Mouse (Mus musculus) embryonic facial prominence, embryonic 15.5 days (tissue): ENCODE measurements around the gene Cyp17a1. TPM values are rescaled to one million over a fixed set of nuclear protein-coding genes. Genes with fewer than 3 reads are reported as not detected.

Experiments
- ATAC-seq: fragments of 200-750 bp; cut with Nextera tagmentation; 2 replicates; pipeline ENCODE4 v1.8.0; 2017; ENCODE audit warnings: low read depth, moderate TSS enrichment; ENCODE audit not compliant: insufficient number of reproducible peaks, low FRiP score, low TSS enrichment
- H3K27ac ChIP-seq: fragments of 300-500 bp; sonication (generic); replicated peaks from 2 replicates; pipeline ENCODE4 v1.5.1; 2015; ENCODE audit warnings: mild to moderate bottlenecking, inconsistent platforms
- H3K27me3 ChIP-seq: fragments of 300-500 bp; sonication (generic); 2 replicates; pipeline ENCODE4 v1.6.1; 2015; ENCODE audit warnings: inconsistent platforms
- H3K36me3 ChIP-seq: fragments of 300-500 bp; sonication (generic); 2 replicates; pipeline ENCODE4 v1.6.1; 2015; ENCODE audit warnings: mild to moderate bottlenecking, inconsistent platforms
- H3K4me1 ChIP-seq: fragments of 300-500 bp; sonication (generic); 2 replicates; pipeline ENCODE4 v1.6.1; 2015; ENCODE audit warnings: inconsistent platforms
- H3K4me2 ChIP-seq: fragments of 300-500 bp; sonication (generic); replicated peaks from 2 replicates; pipeline ENCODE4 v1.6.1; 2015; ENCODE audit warnings: mild to moderate bottlenecking, inconsistent platforms
- H3K4me3 ChIP-seq: fragments of 300-500 bp; sonication (generic); replicated peaks from 2 replicates; pipeline ENCODE4 v1.5.1; 2015; ENCODE audit warnings: mild to moderate bottlenecking, inconsistent platforms
- H3K9ac ChIP-seq: fragments of 300-500 bp; sonication (generic); 2 replicates; pipeline ENCODE4 v1.6.1; 2015; ENCODE audit warnings: inconsistent platforms
- H3K9me3 ChIP-seq: fragments of 300-500 bp; sonication (generic); replicated peaks from 2 replicates; pipeline ENCODE4 v1.6.1; 2016; ENCODE audit warnings: inconsistent platforms
- WGBS: fragments of 180-500 bp; shearing (Covaris S2); methylation state at CpG from one replicate; pipeline ENCODE4 v1.1.7; 2015; 5-methylcytosine and 5-hydroxymethylcytosine counted together
- polyA plus RNA-seq: library from polyadenylated mRNA; unstranded; fragments of >200 nt; fragmentation: Nextera tagmentation; extraction: Ambion mirVana; gene quantifications from 2 replicates; pipeline ENCODE4 v1.2.1, GENCODE M21; 2015

Cyp17a1 gene
- polyA plus RNA-seq, 1 experiment from 2014 or later, result 1.1 TPM

- Histone ChIP-seq H3K27me3 (no peaks in the 10 kb centered on the region), H3K27ac (no peak overlapping the region), H3K9ac (no peak overlapping the region), H3K4me1 (no peaks in the 10 kb centered on the region), H3K4me3 (no peak overlapping the region), H3K4me2 (no peak overlapping the region), H3K9me3 (no peaks in the 10 kb centered on the region), H3K36me3 (peaks cover 3% of the 10 kb centered on the region; the same call in 1 of the 2 replicates)
- WGBS, result 51% methylated on average over 19 of the region's 19 CpGs
- no peak for ATAC-seq
Measured at GRCm38 (mm10) chr19:46697840-46698517, 25.0 kb upstream of the Cyp17a1 start.

GRCm38 (mm10) chr19:46696943-46697342, 24.0 kb upstream of the Cyp17a1 start:
- H3K4me1 ChIP-seq, result no peaks in the 10 kb centered on the region
- 95% methylated on average over 7 of the region's 7 CpGs for WGBS
- H3K27me3 ChIP-seq, result no peaks in the 10 kb centered on the region
- no peak for ATAC-seq
- no peak overlapping the region for H3K4me3 ChIP-seq
- no peak overlapping the region for H3K9ac ChIP-seq
- peaks cover 3% of the 10 kb centered on the region; the same call in 1 of the 2 replicates for H3K36me3 ChIP-seq
- no peak overlapping the region for H3K4me2 ChIP-seq
- H3K27ac ChIP-seq, result no peak overlapping the region
- no peaks in the 10 kb centered on the region for H3K9me3 ChIP-seq

- 90% methylated on average over 8 of the region's 8 CpGs for WGBS
Measured at GRCm38 (mm10) chr19:46696482-46696881, 23.5 kb upstream of the Cyp17a1 start.

GRCm38 (mm10) chr19:46693146-46693545, 20.2 kb upstream of the Cyp17a1 start:
- Histone ChIP-seq H3K4me1 (peaks cover 9% of the 10 kb centered on the region; the same call in 1 of the 2 replicates), H3K9ac (no peak overlapping the region), H3K4me3 (no peak overlapping the region), H3K36me3 (no peaks in the 10 kb centered on the region; the same call in 1 of the 2 replicates), H3K4me2 (no peak overlapping the region), H3K27ac (no peak overlapping the region), H3K27me3 (no peaks in the 10 kb centered on the region), H3K9me3 (no peaks in the 10 kb centered on the region)
- 82% methylated on average over 4 of the region's 4 CpGs for WGBS
- ATAC-seq, result no peak

More at GRCm38 (mm10) chr19:46696482-46696881, 23.5 kb upstream of the Cyp17a1 start:
- no peaks in the 10 kb centered on the region for H3K27me3 ChIP-seq
- no peak overlapping the region for H3K9ac ChIP-seq
- H3K27ac ChIP-seq, result no peak overlapping the region
- no peak for ATAC-seq
- no peaks in the 10 kb centered on the region for H3K9me3 ChIP-seq
- H3K36me3 ChIP-seq, result peaks cover 3% of the 10 kb centered on the region; the same call in 1 of the 2 replicates
- H3K4me3 ChIP-seq, result no peak overlapping the region
- H3K4me1 ChIP-seq, result no peaks in the 10 kb centered on the region
- no peak overlapping the region for H3K4me2 ChIP-seq

GRCm38 (mm10) chr19:46691078-46691477, 18.1 kb upstream of the Cyp17a1 start:
- 68% methylated on average over 2 of the region's 2 CpGs for WGBS
- Histone ChIP-seq H3K27ac (no peak overlapping the region), H3K27me3 (no peaks in the 10 kb centered on the region), H3K9ac (no peak overlapping the region), H3K4me2 (no peak overlapping the region), H3K9me3 (no peaks in the 10 kb centered on the region), H3K36me3 (no peaks in the 10 kb centered on the region; the same call in 1 of the 2 replicates), H3K4me1 (peaks cover 9% of the 10 kb centered on the region; the same call in 1 of the 2 replicates), H3K4me3 (no peak overlapping the region)
- ATAC-seq, result no peak

GRCm38 (mm10) chr19:46690387-46690786, 17.4 kb upstream of the Cyp17a1 start:
- Histone ChIP-seq H3K27me3 (no peaks in the 10 kb centered on the region), H3K4me3 (peak overlapping the region; percentile 71), H3K4me2 (peak overlapping the region; percentile 62), H3K9ac (peak overlapping the region; percentile 58), H3K27ac (peak overlapping the region; percentile 80; the same call in 1 of the 2 replicates), H3K9me3 (no peaks in the 10 kb centered on the region), H3K4me1 (peaks cover 9% of the 10 kb centered on the region; the same call in 1 of the 2 replicates), H3K36me3 (no peaks in the 10 kb centered on the region; the same call in 1 of the 2 replicates)
- WGBS, result 76% methylated on average over 11 of the region's 11 CpGs
- ATAC-seq, result no peak

GRCm38 (mm10) chr19:46689460-46690372, 16.7 kb upstream of the Cyp17a1 start, which contains the start of gene Borcs7:
Gene Borcs7, plus strand, starts transcription at chr19:46689906.
- Histone ChIP-seq H3K27ac (peak within 1 kb of the TSS; percentile 80), H3K4me1 (peaks cover 9% of the 10 kb centered on the region; the same call in 1 of the 2 replicates), H3K9ac (peak within 1 kb of the TSS; percentile 58), H3K4me3 (peak within 1 kb of the TSS; percentile 71), H3K36me3 (no peaks in the 10 kb centered on the region; the same call in 1 of the 2 replicates), H3K9me3 (no peaks in the 10 kb centered on the region), H3K4me2 (peak within 1 kb of the TSS; percentile 62), H3K27me3 (no peaks in the 10 kb centered on the region)
- peak; percentile 92 for ATAC-seq
- 3% methylated on average over 44 of the region's 44 CpGs for WGBS

- Histone ChIP-seq H3K27me3 (no peaks in the 10 kb centered on the region), H3K9ac (no peak overlapping the region), H3K27ac (no peak overlapping the region), H3K36me3 (no peaks in the 10 kb centered on the region), H3K4me2 (no peak overlapping the region), H3K4me1 (no peaks in the 10 kb centered on the region), H3K4me3 (no peak overlapping the region), H3K9me3 (no peaks in the 10 kb centered on the region)
- 52% methylated on average over 12 of the region's 12 CpGs for WGBS
- no peak for ATAC-seq
Measured at GRCm38 (mm10) chr19:46679720-46680383, 6.9 kb upstream of the Cyp17a1 start.

GRCm38 (mm10) chr19:46675641-46676040, 2.7 kb upstream of the Cyp17a1 start:
- ATAC-seq, result no peak
- no peak overlapping the region for H3K4me3 ChIP-seq

GRCm38 (mm10) chr19:46670691-46671090, 2.3 kb downstream of the Cyp17a1 start:
- no peak overlapping the region for H3K27ac ChIP-seq
- ATAC-seq, result 0 out of 2 replicates have a peak, but pooled peaks have one; percentile 65
- 20% methylated on average over 13 of the region's 13 CpGs for WGBS
- no peak overlapping the region for H3K9ac ChIP-seq
- 0 out of 2 replicates have a peak, but pooled peaks cover 1% of the 10 kb centered on the region for H3K4me1 ChIP-seq
- no peaks in the 10 kb centered on the region for H3K9me3 ChIP-seq
- H3K27me3 ChIP-seq, result peaks cover 10% of the 10 kb centered on the region; the same call in 1 of the 2 replicates
- no peaks in the 10 kb centered on the region for H3K36me3 ChIP-seq
- no peak overlapping the region for H3K4me3 ChIP-seq
- H3K4me2 ChIP-seq, result no peak overlapping the region

More at GRCm38 (mm10) chr19:46675641-46676040, 2.7 kb upstream of the Cyp17a1 start:
- H3K9me3 ChIP-seq, result no peaks in the 10 kb centered on the region
- H3K4me2 ChIP-seq, result no peak overlapping the region
- H3K36me3 ChIP-seq, result no peaks in the 10 kb centered on the region
- H3K27me3 ChIP-seq, result peaks cover 10% of the 10 kb centered on the region; the same call in 1 of the 2 replicates
- H3K4me1 ChIP-seq, result no peaks in the 10 kb centered on the region
- H3K9ac ChIP-seq, result no peak overlapping the region
- WGBS, result 69% methylated on average over 3 of the region's 3 CpGs
- no peak overlapping the region for H3K27ac ChIP-seq
